Mouse (Mus musculus): Measurements from ENCODE around the gene Rbl1. TPM values are rescaled to one million over a fixed set of nuclear protein-coding genes. Genes with fewer than 3 reads are reported as not detected.

Rbl1 gene
- total and polyA plus RNA-seq, 3 experiments = 10.9 to 97.4 (median 88.2) TPM

- Histone ChIP-seq H3K4me3 (ENCODE audit: low read depth, low read length) (no peak overlapping the region), H3K9me3 (replicated peaks) (peaks cover 9% of the 10 kb centered on the region), H3K36me3 (replicated peaks) (peaks cover 3% of the 10 kb centered on the region), H3K4me1 (ENCODE audit: insufficient read depth, low read depth, low read length) (peaks cover 51% of the 10 kb centered on the region), H3K27me3 (ENCODE audit: insufficient read depth, low read length) (no peaks in the 10 kb centered on the region)
- DNase-seq (ENCODE audit: low spot score) (no peak), ATAC-seq (ENCODE audit: extremely low read depth, insufficient number of reproducible peaks, low FRiP score, poor library complexity, severe bottlenecking) (no peak)
- TF ChIP-seq POLR2AphosphoS5 (IDR thresholded peaks at IDR 0.05; ENCODE audit: insufficient replicate concordance, low read depth, low read length) (no peak), CTCF (IDR thresholded peaks at IDR 0.05; ENCODE audit: low read depth, low read length) (no peak), TAL1 (conservative IDR thresholded peaks at IDR 0.05; ENCODE audit: low read depth, low read length) (no peak), GATA2 (IDR thresholded peaks at IDR 0.05; ENCODE audit: borderline replicate concordance, low read depth, low read length) (no peak), GATA1 (IDR thresholded peaks at IDR 0.05; ENCODE audit: borderline replicate concordance, low read length) (no peak)
Observed at GRCm38 (mm10) chr2:157138808-157139207, 65.5 kb downstream of the Rbl1 start.

GRCm38 (mm10) chr2:157137959-157138731, 66.2 kb downstream of the Rbl1 start:
- no peaks in the 10 kb centered on the region for H3K27me3 ChIP-seq (ENCODE audit: insufficient read depth, low read length)
- peaks cover 54% of the 10 kb centered on the region for H3K4me1 ChIP-seq (ENCODE audit: insufficient read depth, low read depth, low read length)
- no peak overlapping the region for H3K4me3 ChIP-seq (ENCODE audit: low read depth, low read length)
- peaks cover 1% of the 10 kb centered on the region for H3K36me3 ChIP-seq (replicated peaks)
- no peak for TF ChIP-seq POLR2AphosphoS5 (IDR thresholded peaks at IDR 0.05; ENCODE audit: insufficient replicate concordance, low read depth, low read length)
- no peak for DNase-seq (ENCODE audit: low spot score)
- H3K9me3 ChIP-seq (replicated peaks) = peaks cover 9% of the 10 kb centered on the region
- ATAC-seq (ENCODE audit: extremely low read depth, insufficient number of reproducible peaks, low FRiP score, poor library complexity, severe bottlenecking) = no peak

- no peak for ATAC-seq (ENCODE audit: extremely low read depth, insufficient number of reproducible peaks, low FRiP score, poor library complexity, severe bottlenecking)
- Histone ChIP-seq H3K36me3 (replicated peaks) (no peaks in the 10 kb centered on the region), H3K27me3 (ENCODE audit: insufficient read depth, low read length) (no peaks in the 10 kb centered on the region), H3K4me3 (ENCODE audit: low read depth, low read length) (no peak overlapping the region), H3K9me3 (replicated peaks) (peaks cover 9% of the 10 kb centered on the region), H3K4me1 (ENCODE audit: insufficient read depth, low read depth, low read length) (peaks cover 62% of the 10 kb centered on the region)
- DNase-seq (ENCODE audit: low spot score) = no peak
- TF ChIP-seq POLR2AphosphoS5 (IDR thresholded peaks at IDR 0.05; ENCODE audit: insufficient replicate concordance, low read depth, low read length) (no peak), TAL1 (conservative IDR thresholded peaks at IDR 0.05; ENCODE audit: low read depth, low read length) (no peak), CTCF (IDR thresholded peaks at IDR 0.05; ENCODE audit: low read depth, low read length) (no peak), GATA1 (IDR thresholded peaks at IDR 0.05; ENCODE audit: borderline replicate concordance, low read length) (no peak), GATA2 (IDR thresholded peaks at IDR 0.05; ENCODE audit: borderline replicate concordance, low read depth, low read length) (no peak)
Observed at GRCm38 (mm10) chr2:157136646-157137045, 67.7 kb downstream of the Rbl1 start.

GRCm38 (mm10) chr2:157136176-157136575, 68.2 kb downstream of the Rbl1 start:
- no peak for ATAC-seq (ENCODE audit: extremely low read depth, insufficient number of reproducible peaks, low FRiP score, poor library complexity, severe bottlenecking)
- Histone ChIP-seq H3K36me3 (replicated peaks) (no peaks in the 10 kb centered on the region), H3K4me1 (ENCODE audit: insufficient read depth, low read depth, low read length) (peaks cover 62% of the 10 kb centered on the region), H3K27me3 (ENCODE audit: insufficient read depth, low read length) (no peaks in the 10 kb centered on the region), H3K9me3 (replicated peaks) (peaks cover 9% of the 10 kb centered on the region), H3K4me3 (ENCODE audit: low read depth, low read length) (no peak overlapping the region)
- DNase-seq (ENCODE audit: low spot score) = no peak
- no peak for TF ChIP-seq TAL1 (conservative IDR thresholded peaks at IDR 0.05; ENCODE audit: low read depth, low read length)
- TF ChIP-seq GATA2 (IDR thresholded peaks at IDR 0.05; ENCODE audit: borderline replicate concordance, low read depth, low read length) = no peak
- no peak for TF ChIP-seq GATA1 (IDR thresholded peaks at IDR 0.05; ENCODE audit: borderline replicate concordance, low read length)
- no peak for TF ChIP-seq CTCF (IDR thresholded peaks at IDR 0.05; ENCODE audit: low read depth, low read length)
- no peak for TF ChIP-seq POLR2AphosphoS5 (IDR thresholded peaks at IDR 0.05; ENCODE audit: insufficient replicate concordance, low read depth, low read length)

GRCm38 (mm10) chr2:157135529-157136120, 68.7 kb downstream of the Rbl1 start:
- Histone ChIP-seq H3K9me3 (replicated peaks) (peaks cover 9% of the 10 kb centered on the region), H3K4me1 (ENCODE audit: insufficient read depth, low read depth, low read length) (peaks cover 64% of the 10 kb centered on the region), H3K36me3 (replicated peaks) (no peaks in the 10 kb centered on the region), H3K27me3 (ENCODE audit: insufficient read depth, low read length) (no peaks in the 10 kb centered on the region), H3K4me3 (ENCODE audit: low read depth, low read length) (no peak overlapping the region; the same call in 1 of the 2 replicates)
- DNase-seq (ENCODE audit: low spot score) (no peak), ATAC-seq (ENCODE audit: extremely low read depth, insufficient number of reproducible peaks, low FRiP score, poor library complexity, severe bottlenecking) (no peak)
- TF ChIP-seq GATA2 (IDR thresholded peaks at IDR 0.05; ENCODE audit: borderline replicate concordance, low read depth, low read length) (no peak), TAL1 (conservative IDR thresholded peaks at IDR 0.05; ENCODE audit: low read depth, low read length) (no peak), CTCF (IDR thresholded peaks at IDR 0.05; ENCODE audit: low read depth, low read length) (no peak), POLR2AphosphoS5 (IDR thresholded peaks at IDR 0.05; ENCODE audit: insufficient replicate concordance, low read depth, low read length) (no peak), GATA1 (IDR thresholded peaks at IDR 0.05; ENCODE audit: borderline replicate concordance, low read length) (no peak)

- peak within 1 kb of the TSS; percentile 88 for H3K4me3 ChIP-seq (ENCODE audit: low read depth, low read length)
- peaks cover 7% of the 10 kb centered on the region for H3K9me3 ChIP-seq (replicated peaks)
- H3K4me1 ChIP-seq (ENCODE audit: insufficient read depth, low read depth, low read length) = peaks cover 69% of the 10 kb centered on the region
- DNase-seq (ENCODE audit: low spot score) (peak; percentile 94), ATAC-seq (ENCODE audit: extremely low read depth, insufficient number of reproducible peaks, low FRiP score, poor library complexity, severe bottlenecking) (peak; percentile 71)
- TF ChIP-seq GATA2 (IDR thresholded peaks at IDR 0.05; ENCODE audit: borderline replicate concordance, low read depth, low read length) (no peak), CTCF (IDR thresholded peaks at IDR 0.05; ENCODE audit: low read depth, low read length) (no peak), TAL1 (conservative IDR thresholded peaks at IDR 0.05; ENCODE audit: low read depth, low read length) (no peak), GATA1 (IDR thresholded peaks at IDR 0.05; ENCODE audit: borderline replicate concordance, low read length) (no peak), POLR2AphosphoS5 (IDR thresholded peaks at IDR 0.05; ENCODE audit: insufficient replicate concordance, low read depth, low read length) (no peak)
- no peaks in the 10 kb centered on the region for H3K36me3 ChIP-seq (replicated peaks)
- no peaks in the 10 kb centered on the region for H3K27me3 ChIP-seq (ENCODE audit: insufficient read depth, low read length)
Observed at GRCm38 (mm10) chr2:157135014-157135413, 69.3 kb downstream of the Rbl1 start, which contains the start of gene Samhd1. Gene Samhd1, minus strand, starts transcription at chr2:157135265.
